Mouse (Mus musculus) activated CD4-positive, CD25-positive, alpha-beta regulatory T cell, adult 4 months (primary cell): ENCODE results near the gene Ipcef1. TPM values are rescaled to one million over a fixed set of nuclear protein-coding genes. Genes with fewer than 3 reads are reported as not detected.
"Not testable (repeated sequence)": the region's sequence is repeated elsewhere in the genome, so short reads cannot be mapped to it uniquely, and the experiment has no call there.

ENCODE experiments used
- ATAC-seq: one replicate; pipeline ENCODE4 v1.8.0; 2017
- polyA plus RNA-seq, 2 experiments: library from polyadenylated mRNA; unstranded; fragments of 100-300 nt; shearing (Covaris generic); gene quantifications; one replicate each; pipeline ENCODE4 v1.2.1; 2017

Ipcef1 gene
- polyA plus RNA-seq, 2 experiments from 2014 or later, result 71.0 to 71.4 TPM

GRCm38 (mm10) chr10:6885460-6885859, 166.8 kb downstream of the Ipcef1 start:
- peak; percentile 45 for ATAC-seq

DNA sequence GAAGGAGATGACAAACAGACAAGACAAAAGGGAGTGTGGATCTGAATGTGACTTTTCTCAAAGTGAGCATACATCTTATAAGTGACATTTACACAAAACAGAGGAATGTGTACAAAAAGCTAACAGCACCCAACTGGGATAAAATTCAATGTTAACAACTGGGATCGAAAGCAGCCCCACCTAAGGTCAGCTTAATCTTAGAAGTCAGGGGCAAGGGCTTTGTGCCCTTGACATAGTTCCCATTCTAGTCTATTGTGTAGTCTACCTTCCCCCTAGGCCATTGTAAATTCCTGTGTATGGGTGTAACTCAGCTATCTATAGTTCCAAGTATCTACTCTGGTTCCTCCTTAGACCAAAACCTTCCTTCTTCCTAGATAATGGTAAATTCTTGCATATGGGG, 170.2 kb downstream of the Ipcef1 start:
- not testable (repeated sequence) for ATAC-seq

DNA sequence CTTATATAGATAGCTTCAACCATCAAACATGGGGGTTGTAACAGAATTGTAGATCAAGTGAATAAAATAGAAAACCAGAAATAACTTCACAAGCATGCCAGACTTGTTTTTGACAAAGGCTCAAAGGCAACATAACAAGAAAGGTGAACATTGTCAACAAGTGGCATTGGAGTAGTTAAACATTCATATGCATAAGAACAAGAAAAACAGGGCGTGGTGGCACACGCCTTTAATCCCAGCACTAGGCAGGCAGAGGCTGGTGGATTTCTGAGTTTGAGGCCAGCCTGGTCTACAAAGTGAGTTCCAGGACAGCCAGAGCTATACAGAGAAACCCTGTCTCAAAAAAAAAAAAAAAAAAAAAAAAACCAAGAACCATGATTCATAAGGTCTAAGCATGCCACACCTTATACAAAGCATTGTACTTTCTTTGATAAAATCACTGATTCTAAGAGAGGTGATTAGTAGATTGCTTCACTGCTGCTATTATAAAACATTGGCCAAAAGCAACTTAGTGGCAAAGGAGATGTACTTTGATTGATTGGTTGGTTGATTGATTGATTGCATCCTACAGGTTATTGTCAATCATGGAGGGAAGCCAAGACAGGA, 173.9 kb downstream of the Ipcef1 start:
- no peak for ATAC-seq

- no peak for ATAC-seq
Observed at GRCm38 (mm10) chr10:6873917-6874316, 178.4 kb downstream of the Ipcef1 start.

- ATAC-seq, result no peak
Observed at GRCm38 (mm10) chr10:6871418-6872072, 180.7 kb downstream of the Ipcef1 start.

DNA sequence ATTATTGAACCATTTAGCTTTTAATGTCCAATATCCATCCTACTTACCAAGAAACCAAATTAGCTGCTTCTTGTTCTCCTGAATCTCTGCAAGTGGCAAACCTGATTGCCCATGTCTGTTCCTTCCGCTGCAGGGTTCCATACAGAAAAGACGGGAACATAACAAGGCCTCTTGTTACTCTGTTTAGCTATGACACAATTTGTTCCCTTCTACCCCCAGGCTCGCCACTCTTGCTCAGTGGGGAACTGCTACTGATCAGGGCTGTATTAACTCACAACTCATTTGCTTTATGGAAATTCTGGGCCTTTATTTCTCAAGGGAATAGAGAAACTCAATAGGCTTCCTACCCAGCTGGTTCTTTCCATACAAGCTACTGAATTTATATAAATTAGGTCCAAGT, 196.5 kb downstream of the Ipcef1 start:
- ATAC-seq, result no peak

GRCm38 (mm10) chr10:6848834-6849233, 203.4 kb downstream of the Ipcef1 start:
- ATAC-seq, result no peak

GRCm38 (mm10) chr10:6848162-6848754, 204.0 kb downstream of the Ipcef1 start:
- no peak for ATAC-seq

DNA sequence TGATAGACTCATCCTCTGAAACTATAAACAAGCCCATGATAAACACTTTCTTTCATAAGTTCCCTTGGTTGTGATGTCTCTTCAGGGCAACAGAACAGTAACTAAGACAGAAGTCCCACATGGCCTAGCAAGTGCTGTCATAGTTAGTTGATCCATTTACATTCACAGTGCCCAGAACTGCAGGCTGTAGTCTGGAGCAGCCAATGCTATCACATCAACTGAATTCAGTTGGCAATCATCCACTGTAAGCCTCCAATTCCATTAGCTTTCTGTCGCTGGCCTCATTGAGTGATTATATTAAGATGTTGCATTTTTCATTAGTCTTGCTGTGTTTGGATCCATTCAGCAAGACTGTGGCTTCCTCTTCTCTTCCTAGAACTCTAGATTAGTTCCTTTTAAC, 206.0 kb downstream of the Ipcef1 start:
- ATAC-seq, result no peak

- ATAC-seq, result no peak
Observed at GRCm38 (mm10) chr10:6842225-6842624, 210.1 kb downstream of the Ipcef1 start.

Other genes with a start within 250 kb of the Ipcef1 start
- 1 to 10 TPM; 3.2 to 3.6 TPM for gene Cnksr3, start 159.8 kb upstream of the Ipcef1 start, polyA plus RNA-seq